Mouse (Mus musculus) E14TG2a.4 (cell line): ENCODE data around the gene Eps15.

Experiments used
- H3K27me3 ChIP-seq: 2 replicates; pipeline ENCODE4 v1.6.1; 2014; ENCODE audit warnings: low read length, control low read depth; ENCODE audit not compliant: insufficient read depth
- H3K36me3 ChIP-seq: 2 replicates; pipeline ENCODE4 v1.6.1; 2014; ENCODE audit warnings: low read length, control low read depth; ENCODE audit not compliant: insufficient read depth
- H3K4me1 ChIP-seq: replicated peaks from 2 replicates; pipeline ENCODE4 v1.6.1; 2014; ENCODE audit warnings: low read depth, low read length, control low read depth
- H3K4me3 ChIP-seq: replicated peaks from 2 replicates; pipeline ENCODE4 v1.5.1; 2014; ENCODE audit warnings: mild to moderate bottlenecking, low read length
- H3K9me3 ChIP-seq: 2 replicates; pipeline ENCODE4 v1.6.1; 2014; ENCODE audit warnings: low read length, control low read depth
- CTCF ChIP-seq: conservative IDR thresholded peaks from 2 replicates; pipeline ENCODE4 v1.5.1; 2014; ENCODE audit warnings: low read length
- NANOG ChIP-seq: IDR thresholded peaks from 2 replicates; pipeline ENCODE4 v1.6.1; 2014; ENCODE audit warnings: borderline replicate concordance, low read length, mixed read lengths
- POU5F1 ChIP-seq: IDR thresholded peaks from 2 replicates; pipeline ENCODE4 v1.6.1; 2014; ENCODE audit warnings: low read length, borderline replicate concordance

Eps15 gene

GRCm38 (mm10) chr4:109281161-109281560 is 1.1 kb downstream of the Eps15 start:
- H3K9me3 ChIP-seq, result peaks cover 29% of the 10 kb centered on the region
- H3K36me3 ChIP-seq, result no peaks in the 10 kb centered on the region
- H3K4me3 ChIP-seq, result peak overlapping the region; percentile 85
- peaks cover 9% of the 10 kb centered on the region for H3K4me1 ChIP-seq
- no peak for TF ChIP-seq POU5F1
- no peak for TF ChIP-seq CTCF
- TF ChIP-seq NANOG, result no peak
- peaks cover 19% of the 10 kb centered on the region for H3K27me3 ChIP-seq

- Histone ChIP-seq H3K4me1 (peaks cover 9% of the 10 kb centered on the region), H3K27me3 (peaks cover 19% of the 10 kb centered on the region), H3K9me3 (peaks cover 29% of the 10 kb centered on the region), H3K4me3 (no peak overlapping the region), H3K36me3 (no peaks in the 10 kb centered on the region)
- TF ChIP-seq POU5F1, result no peak
- TF ChIP-seq NANOG, result no peak
- TF ChIP-seq CTCF, result no peak
These were observed 1.9 kb downstream of the Eps15 start for GRCm38 (mm10) chr4:109281946-109282345.

GRCm38 (mm10) chr4:109294629-109295028 is 14.6 kb downstream of the Eps15 start:
- Histone ChIP-seq H3K4me3 (no peak overlapping the region), H3K9me3 (no peaks in the 10 kb centered on the region), H3K4me1 (no peaks in the 10 kb centered on the region), H3K36me3 (no peaks in the 10 kb centered on the region), H3K27me3 (no peaks in the 10 kb centered on the region)
- TF ChIP-seq CTCF (no peak), NANOG (no peak), POU5F1 (no peak)

GRCm38 (mm10) chr4:109296510-109296909 is 16.4 kb downstream of the Eps15 start:
- H3K9me3 ChIP-seq, result no peaks in the 10 kb centered on the region
- H3K27me3 ChIP-seq, result no peaks in the 10 kb centered on the region
- no peak overlapping the region for H3K4me3 ChIP-seq
- no peak for TF ChIP-seq CTCF
- TF ChIP-seq NANOG, result no peak
- H3K4me1 ChIP-seq, result no peaks in the 10 kb centered on the region
- no peaks in the 10 kb centered on the region for H3K36me3 ChIP-seq

DNA sequence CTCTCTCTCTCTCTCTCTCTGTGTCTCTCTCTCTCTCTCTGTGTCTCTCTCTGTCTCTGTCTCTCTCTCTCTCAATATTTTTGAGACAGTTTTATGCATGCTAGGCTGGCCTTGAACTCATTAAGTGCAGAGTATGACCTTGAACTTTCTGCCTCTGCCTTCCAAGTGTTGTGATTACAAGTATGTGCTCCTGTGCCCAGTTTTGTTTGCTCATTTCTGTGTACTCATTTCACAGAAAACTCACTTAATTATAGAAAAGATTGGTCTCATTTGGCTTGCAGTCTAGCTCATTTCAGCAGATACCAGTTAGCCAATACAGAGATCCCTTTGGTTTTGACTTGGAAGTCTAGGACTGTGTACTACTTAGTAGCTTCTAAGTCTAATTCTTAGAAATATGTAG is 19.1 kb downstream of the Eps15 start:
- peaks cover 3% of the 10 kb centered on the region; the same call in 1 of the 2 replicates for H3K4me1 ChIP-seq
- TF ChIP-seq NANOG (no peak), CTCF (no peak), POU5F1 (no peak)
- no peaks in the 10 kb centered on the region for H3K9me3 ChIP-seq
- H3K4me3 ChIP-seq, result no peak overlapping the region
- no peaks in the 10 kb centered on the region for H3K36me3 ChIP-seq
- H3K27me3 ChIP-seq, result no peaks in the 10 kb centered on the region

DNA sequence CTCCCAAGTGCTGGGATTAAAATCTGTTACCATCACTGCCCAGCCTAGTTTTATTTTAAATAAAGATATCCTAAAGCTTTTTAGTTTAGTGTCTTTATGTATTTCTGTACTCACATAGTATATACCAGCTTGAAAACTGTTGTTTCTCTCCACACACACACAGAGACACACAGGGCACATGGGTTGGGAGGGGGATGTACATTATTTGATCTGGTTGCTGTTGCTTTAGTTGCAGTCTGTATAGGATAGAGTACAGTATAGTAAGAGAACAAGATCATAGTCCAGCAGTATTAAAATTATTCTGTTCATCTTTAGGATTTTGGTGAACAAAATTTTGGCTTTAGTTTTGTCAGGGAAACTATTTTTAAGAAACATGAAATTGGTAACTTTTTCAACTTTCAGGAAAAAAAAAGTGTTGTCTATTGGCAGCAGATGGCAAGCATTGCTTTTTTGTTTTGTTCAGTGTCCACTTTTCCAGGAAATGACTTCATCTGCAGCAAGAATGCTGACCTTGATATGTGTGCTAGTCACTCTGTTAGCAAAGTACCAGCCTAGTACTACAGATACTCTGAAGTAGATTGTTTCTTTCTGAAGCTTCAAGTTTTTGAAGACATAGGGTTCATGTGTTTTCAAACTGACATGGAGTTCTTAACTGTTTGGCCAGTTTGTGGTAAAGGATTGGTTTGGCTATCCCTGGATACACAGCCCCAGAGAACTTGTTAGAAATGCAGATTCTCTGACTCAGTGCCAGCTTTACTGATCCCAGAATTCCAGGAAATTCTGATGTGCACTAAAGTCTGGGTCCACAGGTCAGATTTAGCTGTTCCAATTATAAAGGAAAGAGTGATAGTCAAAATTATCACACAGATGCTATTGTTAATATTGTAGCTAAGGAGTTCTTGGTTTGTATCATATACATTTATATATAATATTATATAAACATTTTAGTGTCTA is 37.1 kb downstream of the Eps15 start:
- no peaks in the 10 kb centered on the region for H3K27me3 ChIP-seq

GRCm38 (mm10) chr4:109336796-109337195 is 56.7 kb downstream of the Eps15 start:
- Histone ChIP-seq H3K4me3 (no peak overlapping the region), H3K9me3 (peaks cover 6% of the 10 kb centered on the region), H3K36me3 (peaks cover 5% of the 10 kb centered on the region), H3K4me1 (no peaks in the 10 kb centered on the region), H3K27me3 (no peaks in the 10 kb centered on the region)
- TF ChIP-seq CTCF, result no peak
- no peak for TF ChIP-seq NANOG
- TF ChIP-seq POU5F1, result no peak

More for the DNA sequence above, 37.1 kb downstream of the Eps15 start:
- Histone ChIP-seq H3K4me3 (no peak overlapping the region), H3K9me3 (no peaks in the 10 kb centered on the region), H3K4me1 (no peaks in the 10 kb centered on the region), H3K36me3 (no peaks in the 10 kb centered on the region)
- TF ChIP-seq NANOG (no peak), CTCF (no peak), POU5F1 (no peak)

GRCm38 (mm10) chr4:109341222-109341621 is 61.2 kb downstream of the Eps15 start:
- no peaks in the 10 kb centered on the region for H3K27me3 ChIP-seq
- no peak overlapping the region for H3K4me3 ChIP-seq
- no peaks in the 10 kb centered on the region for H3K36me3 ChIP-seq
- no peaks in the 10 kb centered on the region for H3K4me1 ChIP-seq
- no peaks in the 10 kb centered on the region for H3K9me3 ChIP-seq
- TF ChIP-seq CTCF, result no peak
- no peak for TF ChIP-seq POU5F1
- no peak for TF ChIP-seq NANOG
